Mouse (Mus musculus) embryonic facial prominence, embryonic 11.5 days (tissue): ENCODE results near the gene Mtss1l. TPM values are rescaled to one million over a fixed set of nuclear protein-coding genes. Genes with fewer than 3 reads are reported as not detected.

Source experiments
- ATAC-seq: fragments of 200-750 bp; cut with Nextera tagmentation; replicated peaks from 2 replicates; pipeline ENCODE4 v1.8.0; 2017; ENCODE audit warnings: low read depth; ENCODE audit not compliant: insufficient number of reproducible peaks, low FRiP score, low TSS enrichment
- DNase-seq: peaks from one replicate; pipeline ENCODE4 v3.0.0-alpha.2; 2015; ENCODE audit warnings: low spot score
- H3K27ac ChIP-seq: fragments of 300-500 bp; sonication (generic); replicated peaks from 2 replicates; pipeline ENCODE4 v1.5.1; 2014; ENCODE audit warnings: mild to moderate bottlenecking, low read depth, low read length, control low read depth
- H3K27me3 ChIP-seq: fragments of 300-500 bp; sonication (generic); 2 replicates; pipeline ENCODE4 v1.6.1; 2014; ENCODE audit warnings: mild to moderate bottlenecking, low read length, moderate library complexity, mixed read lengths; ENCODE audit not compliant: control insufficient read depth, insufficient read depth
- H3K36me3 ChIP-seq: fragments of 300-500 bp; sonication (generic); replicated peaks from 2 replicates; pipeline ENCODE4 v1.6.1; 2014; ENCODE audit warnings: low read depth, mild to moderate bottlenecking, low read length, moderate library complexity, mixed read lengths; ENCODE audit not compliant: control insufficient read depth, insufficient read depth
- H3K4me1 ChIP-seq: fragments of 300-500 bp; sonication (generic); 2 replicates; pipeline ENCODE4 v1.6.1; 2014; ENCODE audit warnings: low read length, mixed read lengths; ENCODE audit not compliant: control insufficient read depth, insufficient read depth
- H3K4me2 ChIP-seq: fragments of 300-500 bp; sonication (generic); 2 replicates; pipeline ENCODE4 v1.6.1; 2014; ENCODE audit warnings: low read depth, mild to moderate bottlenecking, control low read depth, low read length, moderate library complexity
- H3K4me3 ChIP-seq: fragments of 300-500 bp; sonication (generic); 2 replicates; pipeline ENCODE4 v1.5.1; 2014; ENCODE audit warnings: low read depth, low read length, control low read depth
- H3K9ac ChIP-seq: fragments of 300-500 bp; sonication (generic); replicated peaks from 2 replicates; pipeline ENCODE4 v1.6.1; 2014; ENCODE audit warnings: mild to moderate bottlenecking, control low read depth, low read length
- H3K9me3 ChIP-seq: fragments of 300-500 bp; sonication (generic); replicated peaks from 2 replicates; pipeline ENCODE4 v1.6.1; 2016; ENCODE audit warnings: mild to moderate bottlenecking, low read length, inconsistent platforms, mixed read lengths; ENCODE audit not compliant: control insufficient read depth
- WGBS: fragments of 180-500 bp; shearing (Covaris S2); extraction: QIAGEN DNeasy Blood & Tissue Kit; methylation state at CpG from one replicate; pipeline ENCODE4 v1.1.7; 2014; 5-methylcytosine and 5-hydroxymethylcytosine counted together
- polyA plus RNA-seq: library from polyadenylated mRNA; unstranded; fragments of >200 nt; fragmentation: Nextera tagmentation; extraction: Ambion mirVana; gene quantifications from 2 replicates; pipeline ENCODE4 v1.2.1, GENCODE M21; 2014

The Mtss1l gene
- polyA plus RNA-seq, 1 experiment from 2014 or later = 12.7 TPM

DNA sequence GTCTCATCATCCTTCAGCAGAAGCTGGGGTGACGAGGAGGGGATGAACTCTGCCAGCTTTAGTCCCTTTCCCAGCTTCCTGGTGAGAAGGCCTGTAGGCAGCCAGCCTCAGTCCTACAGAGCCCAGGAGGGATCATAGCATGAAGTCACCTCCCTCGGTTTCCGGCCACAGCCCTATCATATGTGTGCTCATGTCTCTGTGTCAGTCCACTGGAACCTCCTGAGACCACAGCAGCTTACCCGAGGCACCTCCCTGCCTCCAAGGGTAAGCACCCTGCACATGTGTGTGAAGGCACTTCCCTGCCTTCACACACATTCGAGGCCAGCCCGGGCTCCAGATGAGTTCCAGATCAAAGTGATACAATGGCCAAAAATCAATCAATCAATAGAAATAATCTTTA, 69.0 kb downstream of the Mtss1l start:
- H3K4me3 ChIP-seq = no peak overlapping the region
- ATAC-seq (no peak), DNase-seq (no peak)
- no peak overlapping the region for H3K4me2 ChIP-seq
- no peak overlapping the region for H3K27ac ChIP-seq
- no peaks in the 10 kb centered on the region for H3K4me1 ChIP-seq
- no peaks in the 10 kb centered on the region for H3K27me3 ChIP-seq
- no peak overlapping the region for H3K9ac ChIP-seq
- no peaks in the 10 kb centered on the region for H3K36me3 ChIP-seq
- WGBS = 74% methylated on average over 6 of the region's 6 CpGs
- H3K9me3 ChIP-seq = no peaks in the 10 kb centered on the region

Other genes starting within 250 kb of the Mtss1l start
- 29.2 and 29.3 TPM in 2 replicates for gene Vac14, start 102.9 kb upstream of the Mtss1l start, polyA plus RNA-seq
- 0.15 and 0.66 TPM in 2 replicates for gene Il34, start 84.4 kb downstream of the Mtss1l start, polyA plus RNA-seq
- 74.9 and 75.6 TPM in 2 replicates for gene Cog4, start 125.1 kb downstream of the Mtss1l start, polyA plus RNA-seq
- 212 and 213 TPM in 2 replicates for gene Sf3b3, start 125.3 kb downstream of the Mtss1l start, polyA plus RNA-seq
- gene Fuk, start 181.0 kb downstream of the Mtss1l start, polyA plus RNA-seq = 5.6 and 6.8 TPM in 2 replicates
- 15.1 and 17.4 TPM in 2 replicates for gene St3gal2, start 198.4 kb downstream of the Mtss1l start, polyA plus RNA-seq